Mouse (Mus musculus) forebrain, postnatal 0 days (tissue): ENCODE data around the gene Tbc1d9b. TPM values are rescaled to one million over a fixed set of nuclear protein-coding genes. Genes with fewer than 3 reads are reported as not detected.

Experiments used
- ATAC-seq: fragments of 200-750 bp; cut with Nextera tagmentation; 2 replicates; pipeline ENCODE4 v1.8.0; 2017; ENCODE audit warnings: mild to moderate bottlenecking, moderate library complexity
- DNase-seq: peaks from one replicate; pipeline ENCODE4 v3.0.0-alpha.2; 2015
- H3K27ac ChIP-seq: fragments of 300-500 bp; sonication (generic); 2 replicates; pipeline ENCODE4 v1.5.1; 2014; ENCODE audit warnings: low read depth, mild to moderate bottlenecking, antibody characterized with exemption, low read length, moderate library complexity, mixed read lengths
- H3K27me3 ChIP-seq: fragments of 300-500 bp; sonication (generic); 2 replicates; pipeline ENCODE4 v1.6.1; 2014; ENCODE audit warnings: mild to moderate bottlenecking, low read length, mixed read lengths; ENCODE audit not compliant: insufficient read depth
- H3K36me3 ChIP-seq: fragments of 300-500 bp; sonication (generic); 2 replicates; pipeline ENCODE4 v1.6.1; 2014; ENCODE audit warnings: mild to moderate bottlenecking, moderate library complexity; ENCODE audit not compliant: insufficient read depth
- H3K4me1 ChIP-seq: fragments of 300-500 bp; sonication (generic); 2 replicates; pipeline ENCODE4 v1.6.1; 2014; ENCODE audit warnings: antibody characterized with exemption; ENCODE audit not compliant: insufficient read depth
- H3K4me2 ChIP-seq: fragments of 300-500 bp; sonication (generic); 2 replicates; pipeline ENCODE4 v1.6.1; 2014; ENCODE audit warnings: low read depth, mild to moderate bottlenecking, moderate library complexity
- H3K4me3 ChIP-seq: fragments of 300-500 bp; sonication (generic); 2 replicates; pipeline ENCODE4 v1.5.1; 2014; ENCODE audit warnings: low read depth, low read length, mixed read lengths
- H3K9ac ChIP-seq: fragments of 300-500 bp; sonication (generic); 2 replicates; pipeline ENCODE4 v1.6.1; 2014; ENCODE audit warnings: mild to moderate bottlenecking
- H3K9me3 ChIP-seq: fragments of 300-500 bp; sonication (generic); 2 replicates; pipeline ENCODE4 v1.6.1; 2016; ENCODE audit warnings: low read length
- CTCF ChIP-seq: sonication (generic); IDR thresholded peaks from 2 replicates; pipeline ENCODE4 v1.5.1; 2016; ENCODE audit warnings: antibody characterized with exemption, control low read depth, low read depth
- WGBS: fragments of 180-500 bp; shearing (Covaris S2); extraction: QIAGEN DNeasy Blood & Tissue Kit; methylation state at CpG from one replicate; pipeline ENCODE4 v1.1.7; 2014; 5-methylcytosine and 5-hydroxymethylcytosine counted together
- polyA plus RNA-seq: library from polyadenylated mRNA; unstranded; fragments of >200 nt; fragmentation: Nextera tagmentation; extraction: Ambion mirVana; gene quantifications from 2 replicates; pipeline ENCODE4 v1.2.1, GENCODE M21; 2015
- total RNA-seq: library from RNA; depleted of rRNA; stranded (reverse); fragments of >200 nt; gene quantifications from 2 replicates; pipeline ENCODE4 v1.2.3, GENCODE M21; 2014

The Tbc1d9b gene
- total and polyA plus RNA-seq, 2 experiments from 2014 or later: 30.4 to 59.3 TPM

DNA sequence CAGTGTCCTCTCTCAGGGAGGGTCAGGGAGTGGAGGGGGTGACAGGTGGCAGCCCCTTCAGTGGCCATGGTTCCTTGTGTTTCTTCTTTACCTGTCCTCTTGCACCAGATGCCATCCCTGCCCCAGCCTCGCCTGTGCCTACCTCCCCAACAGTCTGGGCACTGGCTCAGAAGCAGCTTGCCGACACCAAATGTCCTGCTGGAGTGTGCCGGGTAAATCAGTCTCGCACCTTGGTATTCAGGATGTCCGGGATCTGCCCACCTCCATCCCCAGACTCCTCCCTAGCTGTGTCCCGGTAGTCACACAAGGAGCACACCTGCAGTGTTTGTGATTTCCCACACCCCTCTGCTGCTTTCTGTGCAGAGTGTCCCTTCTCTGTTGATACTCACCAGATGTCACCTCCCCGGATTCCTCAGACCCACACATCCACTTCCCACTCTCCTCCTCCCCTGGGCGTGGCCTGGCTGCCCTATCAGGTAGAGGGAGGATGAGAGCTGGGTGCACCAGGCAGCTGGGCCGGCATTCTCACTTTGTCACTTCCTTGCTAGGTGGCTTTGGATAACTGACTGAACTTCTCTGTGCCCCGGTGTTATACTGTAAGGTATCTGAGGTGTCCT lies 7.1 kb downstream of the Tbc1d9b start:
- no peak for TF ChIP-seq CTCF
- Histone ChIP-seq H3K36me3 (peaks cover 68% of the 10 kb centered on the region), H3K9me3 (no peaks in the 10 kb centered on the region)

DNA sequence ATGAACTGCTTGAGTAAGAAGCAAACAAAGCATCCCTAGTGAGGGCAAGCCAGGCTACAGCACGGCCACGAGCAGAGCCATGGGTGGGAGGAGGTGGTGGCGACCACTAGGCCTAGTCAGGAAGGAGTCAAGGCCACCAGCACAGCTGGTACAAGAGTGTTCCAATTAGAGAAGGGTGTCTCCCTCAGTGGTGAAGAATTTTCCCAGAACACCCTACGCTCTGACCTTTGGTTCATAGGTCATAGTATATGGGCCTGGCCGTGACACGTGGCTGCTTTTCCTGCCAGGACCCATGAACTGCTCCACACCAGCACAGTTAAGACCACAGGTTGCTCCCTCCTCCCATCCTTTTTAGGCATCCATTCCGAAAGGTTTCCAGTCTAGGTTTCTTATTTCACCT lies 8.4 kb downstream of the Tbc1d9b start:
- ATAC-seq: no peak
- WGBS: 88% methylated on average over 7 of the region's 7 CpGs

More for the DNA sequence above, 7.1 kb downstream of the Tbc1d9b start:
- DNase-seq (no peak), ATAC-seq (no peak)
- WGBS: 81% methylated on average over 10 of the region's 10 CpGs
- no peaks in the 10 kb centered on the region for H3K4me1 ChIP-seq
- no peaks in the 10 kb centered on the region for H3K27me3 ChIP-seq
- no peak overlapping the region for H3K4me3 ChIP-seq
- no peak overlapping the region for H3K27ac ChIP-seq
- no peak overlapping the region for H3K9ac ChIP-seq
- H3K4me2 ChIP-seq: no peak overlapping the region

GRCm38 (mm10) chr11:50145529-50145928 lies 14.3 kb downstream of the Tbc1d9b start:
- TF ChIP-seq CTCF: no peak
- 93% methylated on average over 3 of the region's 3 CpGs for WGBS

More for the DNA sequence above, 8.4 kb downstream of the Tbc1d9b start:
- Histone ChIP-seq H3K36me3 (peaks cover 77% of the 10 kb centered on the region), H3K4me2 (no peak overlapping the region), H3K27me3 (no peaks in the 10 kb centered on the region), H3K4me1 (no peaks in the 10 kb centered on the region), H3K4me3 (no peak overlapping the region), H3K27ac (no peak overlapping the region), H3K9me3 (no peaks in the 10 kb centered on the region), H3K9ac (no peak overlapping the region)
- DNase-seq: no peak
- TF ChIP-seq CTCF: no peak

GRCm38 (mm10) chr11:50146121-50146520 lies 14.9 kb downstream of the Tbc1d9b start:
- H3K4me3 ChIP-seq: no peak overlapping the region

More at GRCm38 (mm10) chr11:50145529-50145928, 14.3 kb downstream of the Tbc1d9b start:
- Histone ChIP-seq H3K9ac (no peak overlapping the region), H3K4me1 (no peaks in the 10 kb centered on the region), H3K9me3 (no peaks in the 10 kb centered on the region), H3K4me2 (no peak overlapping the region), H3K36me3 (peaks cover 85% of the 10 kb centered on the region), H3K27ac (no peak overlapping the region), H3K4me3 (no peak overlapping the region), H3K27me3 (no peaks in the 10 kb centered on the region)
- DNase-seq (no peak), ATAC-seq (no peak)

GRCm38 (mm10) chr11:50147267-50147957 lies 16.2 kb downstream of the Tbc1d9b start:
- Histone ChIP-seq H3K36me3 (peaks cover 91% of the 10 kb centered on the region), H3K27ac (no peak overlapping the region), H3K4me3 (no peak overlapping the region), H3K27me3 (no peaks in the 10 kb centered on the region), H3K4me1 (no peaks in the 10 kb centered on the region), H3K4me2 (no peak overlapping the region), H3K9ac (no peak overlapping the region), H3K9me3 (no peaks in the 10 kb centered on the region)
- no peak for TF ChIP-seq CTCF
- ATAC-seq: no peak
- no peak for DNase-seq
- 86% methylated on average over 9 of the region's 9 CpGs for WGBS

More at GRCm38 (mm10) chr11:50146121-50146520, 14.9 kb downstream of the Tbc1d9b start:
- ATAC-seq (no peak), DNase-seq (no peak)
- TF ChIP-seq CTCF: no peak
- Histone ChIP-seq H3K4me1 (no peaks in the 10 kb centered on the region), H3K4me2 (no peak overlapping the region), H3K36me3 (peaks cover 85% of the 10 kb centered on the region), H3K9ac (no peak overlapping the region), H3K27me3 (no peaks in the 10 kb centered on the region), H3K27ac (no peak overlapping the region), H3K9me3 (no peaks in the 10 kb centered on the region)
- WGBS: 96% methylated on average over 13 of the region's 13 CpGs

DNA sequence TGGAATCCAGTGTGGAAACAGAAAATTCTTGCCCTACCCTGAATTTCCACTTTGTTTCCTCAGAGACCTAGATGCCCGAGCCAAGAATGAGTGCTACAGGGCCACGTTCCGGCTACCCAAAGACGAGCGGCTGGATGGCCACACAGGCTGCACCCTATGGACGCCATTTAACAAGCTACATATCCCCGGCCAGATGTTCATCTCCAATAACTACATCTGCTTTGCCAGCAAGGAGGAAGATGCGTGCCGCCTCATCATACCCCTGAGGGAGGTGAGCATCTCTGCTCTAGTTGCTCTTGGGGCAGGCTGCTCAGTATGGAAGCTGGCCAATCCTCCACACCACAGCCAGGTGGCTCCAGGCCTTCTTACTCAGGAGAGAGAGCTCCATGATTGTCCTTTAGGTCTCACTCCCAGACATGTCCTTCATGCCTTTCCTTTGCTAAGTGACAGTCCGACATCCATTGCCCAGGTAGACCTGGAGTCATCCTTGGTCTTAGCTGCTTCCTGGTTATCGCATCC lies 16.8 kb downstream of the Tbc1d9b start:
- no peaks in the 10 kb centered on the region for H3K4me1 ChIP-seq

DNA sequence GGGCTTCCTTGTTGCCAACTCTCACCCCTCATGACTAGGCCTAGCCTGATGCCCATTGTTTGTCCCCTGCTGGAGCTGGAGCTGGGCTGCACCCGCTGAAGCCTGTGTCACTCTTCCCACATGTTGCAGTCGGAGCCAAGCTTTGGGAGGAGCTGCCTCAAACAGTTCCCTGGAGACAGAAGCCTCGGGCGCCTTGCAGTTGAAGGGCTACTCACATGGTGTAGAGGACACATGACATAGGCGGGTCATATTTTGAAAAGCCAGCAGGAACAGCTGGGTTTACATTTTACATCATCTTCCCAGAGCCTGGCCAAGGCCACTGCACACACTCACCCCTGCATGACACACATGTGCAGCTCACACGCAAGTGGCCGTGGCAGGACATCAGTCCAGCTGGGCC lies 18.0 kb downstream of the Tbc1d9b start:
- ATAC-seq: no peak
- no peak for DNase-seq
- Histone ChIP-seq H3K4me3 (no peak overlapping the region), H3K4me1 (no peaks in the 10 kb centered on the region), H3K27me3 (no peaks in the 10 kb centered on the region), H3K27ac (no peak overlapping the region), H3K9me3 (no peaks in the 10 kb centered on the region), H3K4me2 (no peak overlapping the region), H3K36me3 (peaks cover 92% of the 10 kb centered on the region), H3K9ac (no peak overlapping the region)
- WGBS: 91% methylated on average over 7 of the region's 7 CpGs
- TF ChIP-seq CTCF: no peak

More for the DNA sequence above, 16.8 kb downstream of the Tbc1d9b start:
- Histone ChIP-seq H3K9ac (no peak overlapping the region), H3K4me3 (no peak overlapping the region), H3K27ac (no peak overlapping the region), H3K27me3 (no peaks in the 10 kb centered on the region), H3K36me3 (peaks cover 91% of the 10 kb centered on the region), H3K9me3 (no peaks in the 10 kb centered on the region), H3K4me2 (no peak overlapping the region)
- WGBS: 95% methylated on average over 11 of the region's 11 CpGs
- DNase-seq: no peak
- TF ChIP-seq CTCF: no peak
- no peak for ATAC-seq
